Mouse (Mus musculus): ENCODE results near the gene Cdrt4. TPM values are rescaled to one million over a fixed set of nuclear protein-coding genes. Genes with fewer than 3 reads are reported as not detected.

Cdrt4 gene
- polyA plus RNA-seq, 1 experiment: 374 TPM

DNA sequence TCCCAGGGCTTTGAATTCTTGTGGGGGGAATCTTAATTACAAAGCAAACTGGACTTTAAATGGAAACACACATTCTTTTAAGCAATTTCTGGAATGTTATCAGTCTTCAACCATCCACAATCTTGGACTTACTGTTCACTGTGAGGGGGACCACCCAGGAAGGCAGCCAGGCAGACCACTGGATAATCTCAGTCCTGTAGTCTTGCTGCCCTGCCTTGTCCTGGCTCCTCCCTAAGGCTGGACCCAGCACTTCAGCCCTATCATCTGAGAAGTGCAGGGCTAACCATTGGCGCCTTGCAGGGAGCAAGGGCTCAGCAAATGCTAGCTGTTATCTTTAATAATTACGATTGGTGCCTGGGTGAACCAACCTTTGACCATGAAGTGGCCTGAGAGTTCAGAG lies 73.1 kb downstream of the Cdrt4 start:
- TF ChIP-seq POLR2A (IDR thresholded peaks at IDR 0.05; ENCODE audit: control insufficient read depth, low read depth, low read length) (no peak), CTCF (IDR thresholded peaks at IDR 0.05; ENCODE audit: control insufficient read depth, insufficient read depth, insufficient replicate concordance, low read depth, low read length) (no peak)
- Histone ChIP-seq H3K4me3 (ENCODE audit: control insufficient read depth, low read depth, low read length) (no peak overlapping the region), H3K4me1 (ENCODE audit: control insufficient read depth, insufficient read depth, low read length) (no peaks in the 10 kb centered on the region), H3K36me3 (ENCODE audit: control insufficient read depth, insufficient read depth, low read length) (no peaks in the 10 kb centered on the region), H3K27me3 (ENCODE audit: control insufficient read depth, insufficient read depth, low read length) (no peaks in the 10 kb centered on the region), H3K27ac (ENCODE audit: control insufficient read depth, insufficient read depth, low read depth, low read length) (no peak overlapping the region)

DNA sequence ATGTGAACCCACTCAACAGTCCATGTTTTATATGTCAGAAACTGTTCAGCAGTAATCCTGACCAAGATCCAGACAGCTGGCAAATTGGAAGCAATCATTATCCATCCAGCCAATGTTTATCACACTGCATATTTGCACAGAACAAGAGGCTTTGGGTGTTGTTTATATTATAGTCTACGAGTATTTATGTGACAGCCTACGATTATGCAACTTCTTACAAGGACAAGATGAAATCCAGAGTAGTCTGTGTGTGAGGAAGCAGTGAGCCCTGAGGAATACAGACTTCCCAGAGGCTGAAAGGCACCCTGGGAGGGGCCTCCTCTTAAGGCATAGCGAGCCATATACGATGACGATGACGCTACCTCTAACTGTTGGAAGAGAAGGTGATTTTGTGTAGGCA lies 74.5 kb downstream of the Cdrt4 start:
- Histone ChIP-seq H3K27me3 (ENCODE audit: control insufficient read depth, insufficient read depth, low read length) (no peaks in the 10 kb centered on the region), H3K36me3 (ENCODE audit: control insufficient read depth, insufficient read depth, low read length) (no peaks in the 10 kb centered on the region), H3K27ac (ENCODE audit: control insufficient read depth, insufficient read depth, low read depth, low read length) (no peak overlapping the region), H3K4me1 (ENCODE audit: control insufficient read depth, insufficient read depth, low read length) (0 out of 2 replicates have a peak, but pooled peaks cover 2% of the 10 kb centered on the region), H3K4me3 (ENCODE audit: control insufficient read depth, low read depth, low read length) (no peak overlapping the region)
- no peak for TF ChIP-seq CTCF (IDR thresholded peaks at IDR 0.05; ENCODE audit: control insufficient read depth, insufficient read depth, insufficient replicate concordance, low read depth, low read length)
- TF ChIP-seq POLR2A (IDR thresholded peaks at IDR 0.05; ENCODE audit: control insufficient read depth, low read depth, low read length): no peak

DNA sequence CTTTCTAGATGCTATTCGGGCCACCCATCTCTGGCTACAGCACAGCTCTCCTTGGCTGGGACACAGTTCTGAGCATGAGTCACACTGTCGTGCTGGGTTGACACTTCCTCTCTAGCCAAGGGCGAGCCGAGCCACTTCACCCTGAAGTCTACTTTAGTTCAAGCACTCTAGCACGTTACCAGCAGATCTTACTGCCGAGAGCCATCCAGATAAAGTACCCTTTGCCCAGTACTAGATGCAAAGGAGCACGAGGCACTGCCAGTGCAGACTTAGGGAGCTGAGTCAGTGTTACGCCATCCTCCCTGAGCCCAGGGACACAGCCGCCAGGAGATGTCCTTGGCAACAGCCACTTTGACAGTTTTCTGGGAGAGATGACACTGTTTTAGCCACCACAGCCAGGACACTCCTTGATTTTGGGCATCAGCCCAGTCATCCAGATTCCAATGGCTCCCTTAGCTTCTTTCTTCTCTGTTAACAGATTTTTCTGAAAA lies 75.7 kb downstream of the Cdrt4 start:
- H3K27me3 ChIP-seq (ENCODE audit: control insufficient read depth, insufficient read depth, low read length): no peaks in the 10 kb centered on the region
- no peaks in the 10 kb centered on the region for H3K36me3 ChIP-seq (ENCODE audit: control insufficient read depth, insufficient read depth, low read length)
- TF ChIP-seq CTCF (IDR thresholded peaks at IDR 0.05; ENCODE audit: control insufficient read depth, insufficient read depth, insufficient replicate concordance, low read depth, low read length) (no peak), POLR2A (IDR thresholded peaks at IDR 0.05; ENCODE audit: control insufficient read depth, low read depth, low read length) (no peak)
- H3K4me3 ChIP-seq (ENCODE audit: control insufficient read depth, low read depth, low read length): no peak overlapping the region
- 0 out of 2 replicates have a peak, but pooled peaks cover 2% of the 10 kb centered on the region for H3K4me1 ChIP-seq (ENCODE audit: control insufficient read depth, insufficient read depth, low read length)
- no peak overlapping the region; the same call in 1 of the 2 replicates for H3K27ac ChIP-seq (ENCODE audit: control insufficient read depth, insufficient read depth, low read depth, low read length)

DNA sequence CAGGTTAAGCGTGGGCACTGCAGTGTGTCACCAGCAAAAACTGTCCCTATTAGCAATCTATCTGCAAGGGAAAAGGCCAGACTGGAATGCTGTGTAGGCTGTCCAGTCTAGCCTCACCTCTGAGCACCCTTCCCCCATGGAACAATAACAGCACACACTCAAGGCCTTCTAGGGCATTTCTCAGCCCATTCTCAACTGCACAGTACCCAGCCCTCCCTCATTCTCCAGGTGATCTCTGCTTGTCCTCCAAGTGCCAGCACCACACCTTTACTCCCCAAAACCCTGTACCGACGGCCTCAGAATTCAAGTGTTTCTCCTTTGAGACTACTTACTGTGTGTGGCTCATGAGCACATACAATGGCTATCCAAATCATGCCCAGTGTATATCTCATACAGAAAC lies 77.1 kb downstream of the Cdrt4 start:
- TF ChIP-seq CTCF (IDR thresholded peaks at IDR 0.05; ENCODE audit: control insufficient read depth, insufficient read depth, insufficient replicate concordance, low read depth, low read length): no peak
- no peak for TF ChIP-seq POLR2A (IDR thresholded peaks at IDR 0.05; ENCODE audit: control insufficient read depth, low read depth, low read length)
- H3K27me3 ChIP-seq (ENCODE audit: control insufficient read depth, insufficient read depth, low read length): no peaks in the 10 kb centered on the region
- no peak overlapping the region for H3K27ac ChIP-seq (ENCODE audit: control insufficient read depth, insufficient read depth, low read depth, low read length)
- no peak overlapping the region for H3K4me3 ChIP-seq (ENCODE audit: control insufficient read depth, low read depth, low read length)
- H3K4me1 ChIP-seq (ENCODE audit: control insufficient read depth, insufficient read depth, low read length): 0 out of 2 replicates have a peak, but pooled peaks cover 2% of the 10 kb centered on the region
- H3K36me3 ChIP-seq (ENCODE audit: control insufficient read depth, insufficient read depth, low read length): no peaks in the 10 kb centered on the region

DNA sequence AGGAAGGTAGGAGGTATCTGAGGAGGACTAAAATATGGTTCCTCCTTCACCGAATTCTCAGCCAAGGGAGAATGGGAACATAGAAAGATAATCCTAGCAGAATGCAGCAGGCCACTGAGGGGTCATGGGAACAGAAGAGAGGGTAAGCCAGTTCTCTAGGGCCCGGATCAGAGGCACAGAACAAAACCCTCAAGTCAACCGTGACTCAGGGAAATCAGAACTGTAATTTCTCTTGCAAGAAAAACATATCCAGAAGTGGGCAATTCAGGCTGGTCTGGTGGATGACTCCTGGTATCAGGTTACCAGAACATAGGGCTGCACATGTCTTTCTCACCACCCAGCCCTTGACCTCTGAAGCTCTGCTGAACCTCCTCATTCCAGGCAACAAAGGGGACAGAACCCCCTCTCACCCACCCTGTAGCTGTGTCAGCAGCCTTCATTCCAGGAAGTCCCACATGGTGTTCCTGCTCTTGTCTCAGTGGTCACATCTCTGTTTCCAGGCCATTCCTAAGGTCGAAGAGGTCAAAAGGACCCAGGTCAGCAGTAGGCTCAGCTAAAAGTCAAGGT lies 78.2 kb downstream of the Cdrt4 start:
- Histone ChIP-seq H3K4me3 (ENCODE audit: control insufficient read depth, low read depth, low read length) (no peak overlapping the region), H3K27ac (ENCODE audit: control insufficient read depth, insufficient read depth, low read depth, low read length) (0 out of 2 replicates have a peak overlapping the region, but pooled peaks have one; percentile 11), H3K4me1 (ENCODE audit: control insufficient read depth, insufficient read depth, low read length) (0 out of 2 replicates have a peak, but pooled peaks cover 2% of the 10 kb centered on the region), H3K36me3 (ENCODE audit: control insufficient read depth, insufficient read depth, low read length) (no peaks in the 10 kb centered on the region), H3K27me3 (ENCODE audit: control insufficient read depth, insufficient read depth, low read length) (no peaks in the 10 kb centered on the region)
- no peak for TF ChIP-seq CTCF (IDR thresholded peaks at IDR 0.05; ENCODE audit: control insufficient read depth, insufficient read depth, insufficient replicate concordance, low read depth, low read length)
- TF ChIP-seq POLR2A (IDR thresholded peaks at IDR 0.05; ENCODE audit: control insufficient read depth, low read depth, low read length): no peak

DNA sequence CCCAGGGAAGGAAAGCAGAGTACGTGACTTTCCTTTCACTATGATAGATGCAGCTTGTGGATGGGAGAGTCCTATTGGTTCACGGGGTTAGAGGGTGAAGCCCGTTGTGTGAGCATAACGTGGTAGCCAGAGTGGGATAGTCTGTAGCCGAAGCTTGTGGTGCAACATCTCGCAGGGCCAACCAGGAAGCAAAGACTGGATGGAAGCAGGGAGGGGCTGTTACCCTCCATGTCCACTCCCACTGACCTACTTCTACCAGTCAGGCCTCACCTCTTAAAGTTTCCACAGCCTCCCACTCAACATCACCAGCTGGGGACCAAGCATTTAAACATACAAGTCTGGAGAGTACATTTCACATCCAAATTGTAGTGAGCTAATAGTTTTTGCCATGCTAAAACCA lies 78.7 kb downstream of the Cdrt4 start:
- no peak overlapping the region for H3K27ac ChIP-seq (ENCODE audit: control insufficient read depth, insufficient read depth, low read depth, low read length)
- H3K4me1 ChIP-seq (ENCODE audit: control insufficient read depth, insufficient read depth, low read length): 0 out of 2 replicates have a peak, but pooled peaks cover 2% of the 10 kb centered on the region
- no peaks in the 10 kb centered on the region for H3K27me3 ChIP-seq (ENCODE audit: control insufficient read depth, insufficient read depth, low read length)
- H3K36me3 ChIP-seq (ENCODE audit: control insufficient read depth, insufficient read depth, low read length): no peaks in the 10 kb centered on the region
- no peak overlapping the region for H3K4me3 ChIP-seq (ENCODE audit: control insufficient read depth, low read depth, low read length)
- no peak for TF ChIP-seq POLR2A (IDR thresholded peaks at IDR 0.05; ENCODE audit: control insufficient read depth, low read depth, low read length)
- no peak for TF ChIP-seq CTCF (IDR thresholded peaks at IDR 0.05; ENCODE audit: control insufficient read depth, insufficient read depth, insufficient replicate concordance, low read depth, low read length)

DNA sequence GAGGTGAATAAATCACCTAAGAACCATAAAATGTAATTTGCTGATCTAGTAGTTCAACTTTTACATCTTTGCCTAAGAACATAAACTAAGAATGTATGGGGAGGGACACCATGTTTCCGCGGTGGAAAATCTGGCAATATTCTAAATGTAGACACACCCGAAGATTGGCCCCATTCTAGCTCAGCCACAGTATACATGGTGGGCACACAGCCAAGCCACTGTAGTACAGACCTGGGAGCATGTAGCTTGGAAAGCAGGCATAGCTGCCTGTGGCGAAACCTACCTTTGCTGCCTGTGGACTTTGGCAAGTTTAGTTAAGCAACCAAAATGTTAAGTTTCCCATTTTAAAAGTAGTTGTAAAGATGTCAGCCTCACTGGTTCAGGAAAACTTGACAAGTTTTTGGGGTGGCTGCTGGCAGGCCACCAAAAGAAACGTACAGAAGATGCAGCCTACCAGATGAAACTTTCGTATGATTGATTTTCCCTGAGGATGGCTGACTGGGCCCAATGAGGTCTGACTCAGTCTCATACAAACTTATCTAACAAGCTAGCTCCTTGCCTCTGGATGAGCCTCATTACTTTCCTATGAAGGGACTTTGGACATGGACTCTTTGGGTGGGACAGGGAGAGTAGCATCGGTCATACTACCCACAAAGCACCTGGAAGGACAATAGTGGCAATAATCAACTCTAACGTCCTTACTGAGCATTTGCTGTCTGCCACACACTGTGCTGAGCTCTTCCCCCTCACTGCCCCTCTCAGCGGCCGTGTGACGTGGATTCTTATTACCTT lies 84.6 kb downstream of the Cdrt4 start:
- TF ChIP-seq CTCF (IDR thresholded peaks at IDR 0.05; ENCODE audit: control insufficient read depth, insufficient read depth, insufficient replicate concordance, low read depth, low read length): no peak
- TF ChIP-seq POLR2A (IDR thresholded peaks at IDR 0.05; ENCODE audit: control insufficient read depth, low read depth, low read length): no peak
- Histone ChIP-seq H3K4me1 (ENCODE audit: control insufficient read depth, insufficient read depth, low read length) (no peaks in the 10 kb centered on the region), H3K27ac (ENCODE audit: control insufficient read depth, insufficient read depth, low read depth, low read length) (no peak overlapping the region), H3K36me3 (ENCODE audit: control insufficient read depth, insufficient read depth, low read length) (no peaks in the 10 kb centered on the region), H3K27me3 (ENCODE audit: control insufficient read depth, insufficient read depth, low read length) (no peaks in the 10 kb centered on the region), H3K4me3 (ENCODE audit: control insufficient read depth, low read depth, low read length) (no peak overlapping the region)

Data from testis, adult 2 months (tissue).